In the genomic region with DNA sequence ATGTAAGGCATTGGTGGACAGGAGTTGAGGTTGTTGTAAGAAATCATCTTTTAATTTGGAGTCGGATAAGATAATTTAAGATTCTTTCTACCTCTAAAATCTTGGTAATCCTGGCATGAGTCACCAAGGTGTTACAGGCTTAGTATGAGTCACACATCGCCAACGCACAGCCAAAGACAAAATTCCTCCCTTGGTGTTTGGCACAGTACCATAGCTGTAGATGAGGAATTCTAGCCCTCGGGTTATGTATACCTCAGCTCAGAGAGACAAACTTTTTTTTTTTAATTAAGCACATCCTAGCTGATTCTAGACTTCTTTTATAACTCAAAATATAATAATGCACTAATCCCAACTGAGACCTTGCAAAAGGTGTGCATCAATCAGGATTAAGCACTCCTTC, we compare ENCODE assay signal across 8 mouse cellular contexts. TPM values are rescaled to one million over a fixed set of nuclear protein-coding genes. Genes with fewer than 3 reads are reported as not detected.
DNase-seq lines count a peak whose midpoint lies in the region; ATAC-seq and TF ChIP-seq lines count a peak whose summit lies in the region.

No protein-coding gene starts in this region.

- H3K36me3 ChIP-seq in heart, embryonic 16.5 days (ENCODE audit: control insufficient read depth, insufficient read depth), result no peaks in the 10 kb centered on the region
- peaks cover 26% of the 10 kb centered on the region for H3K36me3 ChIP-seq in E14TG2a.4 (ENCODE audit: insufficient read depth, low read length)
- no peaks in the 10 kb centered on the region for H3K36me3 ChIP-seq in intestine, postnatal 0 days (ENCODE audit: control insufficient read depth, insufficient read depth)
- H3K36me3 ChIP-seq in midbrain, embryonic 16.5 days (ENCODE audit: control insufficient read depth, insufficient read depth, low read length), result no peaks in the 10 kb centered on the region

- H3K4me1 ChIP-seq in heart, embryonic 16.5 days (ENCODE audit: control insufficient read depth, insufficient read depth, low read length), result peaks cover 29% of the 10 kb centered on the region
- H3K4me1 ChIP-seq in E14TG2a.4 (replicated peaks; ENCODE audit: low read depth, low read length), result peaks cover 58% of the 10 kb centered on the region
- H3K4me1 ChIP-seq in intestine, postnatal 0 days (replicated peaks; ENCODE audit: control insufficient read depth, insufficient read depth, low read length), result peaks cover 10% of the 10 kb centered on the region; the same call in 1 of the 2 replicates
- H3K4me1 ChIP-seq in midbrain, embryonic 16.5 days (ENCODE audit: control insufficient read depth, insufficient read depth, low read length), result peaks cover 17% of the 10 kb centered on the region

- H3K27me3 ChIP-seq in heart, embryonic 16.5 days (ENCODE audit: control insufficient read depth, insufficient read depth, low read length), result no peaks in the 10 kb centered on the region
- peaks cover 3% of the 10 kb centered on the region; the same call in 1 of the 2 replicates for H3K27me3 ChIP-seq in E14TG2a.4 (ENCODE audit: insufficient read depth, low read length)
- H3K27me3 ChIP-seq in intestine, postnatal 0 days (replicated peaks; ENCODE audit: control insufficient read depth, insufficient read depth, low read length), result no peaks in the 10 kb centered on the region
- H3K27me3 ChIP-seq in midbrain, embryonic 16.5 days (ENCODE audit: control insufficient read depth, insufficient read depth, low read depth, low read length), result no peaks in the 10 kb centered on the region

- H3K27ac ChIP-seq in heart, embryonic 16.5 days (ENCODE audit: low read length), result peak overlapping the region; percentile 86
- peak overlapping the region; percentile 85; the same call in 1 of the 2 replicates for H3K27ac ChIP-seq in intestine, postnatal 0 days (ENCODE audit: low read depth, low read length)
- no peak overlapping the region; the same call in 1 of the 2 replicates for H3K27ac ChIP-seq in midbrain, embryonic 16.5 days (ENCODE audit: low read length)

- peak overlapping the region; percentile 65 for H3K4me2 ChIP-seq in heart, embryonic 16.5 days (ENCODE audit: low read depth, low read length)
- H3K4me2 ChIP-seq in intestine, postnatal 0 days (replicated peaks; ENCODE audit: low read depth), result peak overlapping the region; percentile 99
- peak overlapping the region; percentile 87 for H3K4me2 ChIP-seq in midbrain, embryonic 16.5 days (ENCODE audit: low read length)

- no peaks in the 10 kb centered on the region for H3K9me3 ChIP-seq in heart, embryonic 16.5 days (replicated peaks; ENCODE audit: control insufficient read depth, low read length)
- no peaks in the 10 kb centered on the region for H3K9me3 ChIP-seq in E14TG2a.4 (ENCODE audit: low read length)
- no peaks in the 10 kb centered on the region for H3K9me3 ChIP-seq in intestine, postnatal 0 days (ENCODE audit: control insufficient read depth)
- H3K9me3 ChIP-seq in midbrain, embryonic 16.5 days (replicated peaks; ENCODE audit: control insufficient read depth, low read length, poor library complexity, severe bottlenecking), result no peaks in the 10 kb centered on the region

- ATAC-seq in heart, embryonic 16.5 days (replicated peaks; ENCODE audit: extremely low read depth, insufficient read depth, low FRiP score), result no peak
- no peak for ATAC-seq in intestine, postnatal 0 days
- ATAC-seq in midbrain, embryonic 16.5 days, result no peak

- 29% methylated on average over 4 of the region's 4 CpGs for WGBS in heart, embryonic 16.5 days
- WGBS in intestine, postnatal 0 days, result 25% methylated on average over 4 of the region's 4 CpGs
- 36% methylated on average over 4 of the region's 4 CpGs for WGBS in midbrain, embryonic 16.5 days

- TF ChIP-seq CTCF in E14TG2a.4 (conservative IDR thresholded peaks at IDR 0.05; ENCODE audit: low read length), result no peak
- no peak for TF ChIP-seq CTCF in intestine, postnatal 0 days (IDR thresholded peaks at IDR 0.05; ENCODE audit: low read depth)

- no peak for DNase-seq in heart, postnatal 25 days (ENCODE audit: low spot score)
- DNase-seq in cerebellum, postnatal 10 days, result peak; percentile 28 to 33
- no peak for DNase-seq in spleen, adult 12 weeks (ENCODE audit: low spot score)
- no peak for DNase-seq in thymus, postnatal 0 days (ENCODE audit: low spot score)

- peak overlapping the region; percentile 59 for H3K4me3 ChIP-seq in heart, embryonic 16.5 days (ENCODE audit: low read length)
- peak overlapping the region; percentile 96 for H3K4me3 ChIP-seq in E14TG2a.4 (replicated peaks; ENCODE audit: low read length)
- peak overlapping the region; percentile 76 for H3K4me3 ChIP-seq in intestine, postnatal 0 days (ENCODE audit: low read depth, low read length)
- H3K4me3 ChIP-seq in midbrain, embryonic 16.5 days (ENCODE audit: low read depth, low read length), result peak overlapping the region; percentile 89

- H3K9ac ChIP-seq in heart, embryonic 16.5 days (ENCODE audit: low read length), result peak overlapping the region; percentile 90
- peak overlapping the region; percentile 80 for H3K9ac ChIP-seq in intestine, postnatal 0 days (ENCODE audit: low read depth, low read length)
- H3K9ac ChIP-seq in midbrain, embryonic 16.5 days (ENCODE audit: low read depth, low read length), result peak overlapping the region; percentile 95

- intact Hi-C loops in heart, postnatal 25 days (cut with DNase I), result no loop called here

RNA-seq across cellular contexts. Expression of gene Ctnnal1, which starts 1.0 kb away (rescaled TPM):
- polyA plus RNA-seq in heart, embryonic 16.5 days (2015; fragmentation: Nextera tagmentation; extraction: Ambion mirVana), result 27.1 and 27.6 TPM in 2 replicates
- total RNA-seq in heart, postnatal 25 days (2021), result 10 to 100 TPM; 24.1 to 25.1 TPM
- 9.7 and 10.1 TPM in 2 replicates for polyA plus RNA-seq in intestine, postnatal 0 days (2015; fragmentation: Nextera tagmentation; extraction: Ambion mirVana)
- polyA plus RNA-seq in midbrain, embryonic 16.5 days (2015; fragmentation: Nextera tagmentation; extraction: Ambion mirVana), result 12.7 and 14.5 TPM in 2 replicates
- 5.0 and 5.4 TPM in 2 replicates for polyA plus RNA-seq in thymus, postnatal 0 days (2015; fragmentation: Nextera tagmentation; extraction: Ambion mirVana)

Comparison
In these comparisons a context has a peak if more than half of its experiments do, and no peak if none do; other contexts are left out.
1. DNase-seq: peak in cerebellum, postnatal 10 days (2 of 2); none in heart, postnatal 25 days (single experiment), spleen, adult 12 weeks (single experiment) and thymus, postnatal 0 days (single experiment).
2. Peak in every context shown above with its lines, with median percentiles within 50 percentile points of each other: H3K4me2 ChIP-seq, H3K4me3 ChIP-seq and H3K9ac ChIP-seq.